Mouse (Mus musculus) forebrain, embryonic 16.5 days (tissue): Measurements from ENCODE around the gene Vmn2r23. TPM values are rescaled to one million over a fixed set of nuclear protein-coding genes. Genes with fewer than 3 reads are reported as not detected.
"Not testable (repeated sequence)": the region's sequence is repeated elsewhere in the genome, so short reads cannot be mapped to it uniquely, and the experiment has no call there.

Experiments used
- ATAC-seq: fragments of 200-750 bp; cut with Nextera tagmentation; 2 replicates; pipeline ENCODE4 v1.8.0; 2017; ENCODE audit warnings: mild to moderate bottlenecking, moderate library complexity
- H3K27ac ChIP-seq: fragments of 300-500 bp; sonication (generic); 2 replicates; pipeline ENCODE4 v1.5.1; 2014; ENCODE audit warnings: low read length, control low read depth
- H3K27me3 ChIP-seq: fragments of 300-500 bp; sonication (generic); replicated peaks from 2 replicates; pipeline ENCODE4 v1.6.1; 2014; ENCODE audit warnings: low read length; ENCODE audit not compliant: control insufficient read depth, insufficient read depth
- H3K36me3 ChIP-seq: fragments of 300-500 bp; sonication (generic); 2 replicates; pipeline ENCODE4 v1.6.1; 2014; ENCODE audit not compliant: control insufficient read depth, insufficient read depth
- H3K4me1 ChIP-seq: fragments of 300-500 bp; sonication (generic); replicated peaks from 2 replicates; pipeline ENCODE4 v1.6.1; 2014; ENCODE audit warnings: low read length; ENCODE audit not compliant: control insufficient read depth, insufficient read depth
- H3K4me2 ChIP-seq: fragments of 300-500 bp; sonication (generic); 2 replicates; pipeline ENCODE4 v1.6.1; 2014; ENCODE audit warnings: mild to moderate bottlenecking, low read length, control low read depth
- H3K4me3 ChIP-seq: fragments of 300-500 bp; sonication (generic); replicated peaks from 2 replicates; pipeline ENCODE4 v1.5.1; 2014; ENCODE audit warnings: mild to moderate bottlenecking, low read length, control low read depth
- H3K9ac ChIP-seq: fragments of 300-500 bp; sonication (generic); replicated peaks from 2 replicates; pipeline ENCODE4 v1.6.1; 2014; ENCODE audit warnings: low read depth, low read length, control low read depth
- H3K9me3 ChIP-seq: fragments of 300-500 bp; sonication (generic); 2 replicates; pipeline ENCODE4 v1.6.1; 2016; ENCODE audit warnings: low read length; ENCODE audit not compliant: control insufficient read depth
- WGBS: fragments of 180-500 bp; shearing (Covaris S2); extraction: QIAGEN DNeasy Blood & Tissue Kit; methylation state at CpG from one replicate; pipeline ENCODE4 v1.1.7; 2014; 5-methylcytosine and 5-hydroxymethylcytosine counted together
- polyA plus RNA-seq: library from polyadenylated mRNA; unstranded; fragments of >200 nt; fragmentation: Nextera tagmentation; extraction: Ambion mirVana; gene quantifications from 2 replicates; pipeline ENCODE4 v1.2.1, GENCODE M21; 2015

Vmn2r23 gene
- not detected in 2 replicates for polyA plus RNA-seq

GRCm38 (mm10) chr6:123702370-123702769 is at the start of gene Vmn2r23:
Gene Vmn2r23, plus strand, starts transcription at chr6:123702670.
- peaks cover under 1% of the 10 kb centered on the region; the same call in 1 of the 2 replicates for H3K4me1 ChIP-seq
- no peaks in the 10 kb centered on the region for H3K36me3 ChIP-seq
- no peak within 1 kb of the TSS for H3K9ac ChIP-seq
- 57% methylated on average over 1 of the region's 1 CpGs for WGBS
- H3K27ac ChIP-seq = no peak within 1 kb of the TSS
- H3K9me3 ChIP-seq = no peaks in the 10 kb centered on the region
- H3K27me3 ChIP-seq = no peaks in the 10 kb centered on the region
- no peak for ATAC-seq
- no peak within 1 kb of the TSS for H3K4me2 ChIP-seq
- H3K4me3 ChIP-seq = no peak within 1 kb of the TSS

GRCm38 (mm10) chr6:123657040-123657439 is 45.4 kb upstream of the Vmn2r23 start:
- WGBS = 47% methylated on average over 6 of the region's 6 CpGs
- no peaks in the 10 kb centered on the region for H3K27me3 ChIP-seq
- H3K9ac ChIP-seq = no peak overlapping the region
- H3K27ac ChIP-seq = no peak overlapping the region
- H3K4me2 ChIP-seq = no peak overlapping the region
- H3K36me3 ChIP-seq = no peaks in the 10 kb centered on the region
- no peak for ATAC-seq
- H3K4me3 ChIP-seq = no peak overlapping the region
- no peaks in the 10 kb centered on the region for H3K9me3 ChIP-seq
- H3K4me1 ChIP-seq = no peaks in the 10 kb centered on the region

- H3K9me3 ChIP-seq, H3K4me1 ChIP-seq, H3K36me3 ChIP-seq, H3K4me3 ChIP-seq, ATAC-seq, H3K4me2 ChIP-seq, H3K27me3 ChIP-seq, H3K9ac ChIP-seq, H3K27ac ChIP-seq: not testable (repeated sequence)
- WGBS = 14% methylated on average over 1 of the region's 1 CpGs
Observed at GRCm38 (mm10) chr6:123696639-123697038, 5.8 kb upstream of the Vmn2r23 start.

DNA sequence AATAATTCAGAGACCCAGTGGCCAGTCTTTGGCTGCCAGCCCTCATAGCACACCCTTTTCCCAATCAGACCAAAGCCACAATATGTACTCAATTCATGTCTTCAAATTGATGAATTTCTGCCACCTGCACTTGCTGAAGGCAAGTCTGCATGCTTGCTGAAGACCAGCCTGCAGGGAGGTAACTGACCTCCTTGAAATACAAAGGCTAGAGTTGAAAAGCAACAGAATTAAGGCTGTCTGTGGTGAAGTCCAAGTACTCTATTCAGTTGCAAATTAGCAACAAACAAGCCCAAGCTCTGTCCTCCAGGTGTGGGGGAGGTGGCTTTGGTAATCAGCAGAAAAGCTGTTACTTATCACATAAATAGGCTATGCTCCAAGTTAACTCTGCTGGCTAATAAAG is 5.3 kb upstream of the Vmn2r23 start:
- H3K9ac ChIP-seq = no peak overlapping the region
- no peak overlapping the region for H3K4me2 ChIP-seq
- peaks cover 3% of the 10 kb centered on the region; the same call in 1 of the 2 replicates for H3K4me1 ChIP-seq
- no peaks in the 10 kb centered on the region for H3K36me3 ChIP-seq
- no peak overlapping the region for H3K4me3 ChIP-seq
- ATAC-seq = no peak; the same call in 1 of the 2 replicates
- no peak overlapping the region for H3K27ac ChIP-seq
- no peaks in the 10 kb centered on the region for H3K9me3 ChIP-seq
- no peaks in the 10 kb centered on the region for H3K27me3 ChIP-seq

DNA sequence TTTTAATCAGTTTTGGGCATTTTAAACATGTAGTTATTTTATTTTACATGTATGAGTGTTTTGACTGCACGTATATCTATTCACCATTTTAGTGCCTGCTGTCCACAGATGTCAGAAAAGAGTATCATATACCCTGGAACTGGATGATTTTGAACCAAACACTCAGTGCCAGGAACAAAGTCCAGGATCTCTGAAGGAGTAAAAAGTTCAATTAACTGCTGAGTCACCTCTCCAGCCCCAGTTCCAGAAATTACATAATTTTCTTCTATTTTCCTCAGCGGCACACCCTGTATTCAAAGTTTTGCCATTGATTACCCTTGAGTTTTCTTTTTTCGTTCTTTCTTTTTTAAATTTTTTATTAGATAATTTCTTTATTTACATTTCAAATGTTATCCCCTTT is 67.6 kb downstream of the Vmn2r23 start:
- Histone ChIP-seq H3K4me3 (no peak overlapping the region), H3K36me3 (no peaks in the 10 kb centered on the region), H3K4me2 (no peak overlapping the region), H3K9me3 (no peaks in the 10 kb centered on the region), H3K9ac (no peak overlapping the region), H3K27me3 (no peaks in the 10 kb centered on the region), H3K4me1 (no peaks in the 10 kb centered on the region), H3K27ac (no peak overlapping the region)
- WGBS = 89% methylated on average over 3 of the region's 3 CpGs
- no peak for ATAC-seq

DNA sequence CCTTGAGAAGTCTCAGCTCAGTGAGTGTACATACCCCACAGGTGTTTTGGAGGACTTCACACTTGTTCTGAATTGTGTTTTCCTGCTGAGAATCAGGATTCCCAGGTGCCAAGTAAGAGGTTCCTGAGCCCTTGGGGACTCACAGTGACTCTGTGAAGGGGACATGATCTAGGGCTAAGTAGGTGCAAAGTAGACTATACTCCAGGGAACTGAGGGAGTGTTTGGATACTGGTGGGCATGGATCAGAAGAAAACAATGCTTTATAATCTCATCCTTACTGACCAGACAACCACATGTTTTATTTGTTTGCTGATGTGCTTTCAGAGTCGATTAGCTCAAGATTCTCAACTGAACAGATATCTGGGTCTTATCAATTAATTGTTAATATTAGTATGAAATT is 76.1 kb downstream of the Vmn2r23 start, which contains the start of gene Vmn2r24:
TSS of gene Vmn2r24 (plus strand) at position 301 of the 400 bp plus-strand sequence.
- H3K4me2 ChIP-seq = no peak within 1 kb of the TSS
- no peak within 1 kb of the TSS for H3K9ac ChIP-seq
- no peaks in the 10 kb centered on the region for H3K36me3 ChIP-seq
- H3K4me3 ChIP-seq = no peak within 1 kb of the TSS
- H3K27ac ChIP-seq = no peak within 1 kb of the TSS
- no peak for ATAC-seq
- H3K9me3 ChIP-seq = no peaks in the 10 kb centered on the region
- H3K27me3 ChIP-seq = no peaks in the 10 kb centered on the region
- no peaks in the 10 kb centered on the region for H3K4me1 ChIP-seq
- WGBS = 82% methylated on average over 1 of the region's 1 CpGs

DNA sequence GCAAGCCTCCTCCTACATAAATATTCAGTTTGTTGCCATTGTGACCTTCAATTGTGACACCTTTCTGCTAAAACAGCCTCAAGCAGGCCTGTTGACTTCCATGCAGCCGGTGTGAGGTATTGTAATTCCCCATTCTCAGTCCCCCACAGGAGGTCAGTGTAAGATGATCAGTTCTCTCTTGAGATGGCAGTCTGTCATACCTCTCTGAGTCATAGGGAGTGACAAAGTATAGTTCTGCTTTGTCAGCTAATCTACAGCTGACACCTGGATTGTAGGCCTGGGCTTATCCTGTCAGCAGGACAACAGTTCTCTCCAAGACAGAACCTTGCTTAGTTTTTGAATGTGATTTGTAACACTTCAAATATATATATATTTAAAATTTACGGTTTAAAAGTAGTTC is 82.4 kb downstream of the Vmn2r23 start:
- no peak overlapping the region for H3K4me3 ChIP-seq
- no peaks in the 10 kb centered on the region for H3K4me1 ChIP-seq
- no peaks in the 10 kb centered on the region for H3K36me3 ChIP-seq
- WGBS = 75% methylated on average over 2 of the region's 2 CpGs
- no peak for ATAC-seq
- no peak overlapping the region for H3K27ac ChIP-seq
- no peak overlapping the region for H3K9ac ChIP-seq
- no peaks in the 10 kb centered on the region for H3K27me3 ChIP-seq
- no peak overlapping the region for H3K4me2 ChIP-seq
- H3K9me3 ChIP-seq = no peaks in the 10 kb centered on the region

DNA sequence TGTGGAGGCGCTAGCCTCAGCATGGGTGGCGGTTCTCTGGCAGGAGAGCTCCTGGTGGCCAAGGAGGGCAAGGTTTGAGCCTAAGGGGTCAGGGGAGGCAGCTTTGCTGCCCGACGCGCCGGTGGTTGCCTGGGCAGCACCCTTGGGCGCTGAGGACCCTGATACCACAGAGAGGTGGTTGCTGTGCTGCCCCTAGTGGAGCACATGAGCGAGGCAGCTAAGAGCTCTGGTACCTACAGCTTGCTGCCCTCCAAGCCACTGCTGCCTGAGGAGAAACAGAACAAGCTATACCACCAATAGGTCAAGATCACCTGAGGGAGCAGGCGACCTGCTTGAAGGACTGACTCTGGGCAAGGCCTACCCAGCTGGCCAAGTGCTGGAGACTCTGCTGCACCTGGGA is 91.3 kb downstream of the Vmn2r23 start:
- no peak overlapping the region for H3K4me2 ChIP-seq
- H3K4me1 ChIP-seq = no peaks in the 10 kb centered on the region
- H3K9me3 ChIP-seq = no peaks in the 10 kb centered on the region
- no peak overlapping the region for H3K9ac ChIP-seq
- WGBS = 39% methylated on average over 9 of the region's 9 CpGs
- no peaks in the 10 kb centered on the region for H3K36me3 ChIP-seq
- no peak overlapping the region for H3K4me3 ChIP-seq
- no peak overlapping the region for H3K27ac ChIP-seq
- H3K27me3 ChIP-seq = no peaks in the 10 kb centered on the region
- ATAC-seq = no peak
